Mouse (Mus musculus) E14TG2a.4 (cell line): ENCODE results near the gene Zfp84.

Experiments used
- CTCF ChIP-seq: conservative IDR thresholded peaks from 2 replicates; pipeline ENCODE4 v1.5.1; 2014; ENCODE audit warnings: low read length
- POU5F1 ChIP-seq: IDR thresholded peaks from 2 replicates; pipeline ENCODE4 v1.6.1; 2014; ENCODE audit warnings: low read length, borderline replicate concordance

DNA sequence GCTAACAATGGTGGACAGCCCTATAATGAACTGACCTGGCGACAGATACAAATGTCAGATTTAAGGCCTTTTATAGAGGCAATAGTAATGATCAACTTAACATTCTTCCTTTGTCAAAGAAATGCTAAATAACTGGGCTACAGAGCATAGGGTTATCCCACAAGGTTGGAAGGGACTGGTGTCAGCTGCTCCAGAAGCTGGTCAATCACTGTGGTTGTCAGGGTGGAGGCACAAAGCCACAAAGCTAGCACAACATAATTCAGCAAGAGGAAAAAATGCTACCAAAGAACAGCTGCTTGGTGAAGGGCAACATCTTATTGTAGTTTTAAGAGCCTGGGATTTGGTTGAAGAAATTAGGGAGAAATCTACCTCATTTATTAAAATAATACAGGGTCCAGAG, 43.9 kb downstream of the Zfp84 start:
- no peak for TF ChIP-seq CTCF
- TF ChIP-seq POU5F1 = no peak
